Mouse (Mus musculus) liver, embryonic 12.5 days (tissue): Measurements from ENCODE around the gene Krt13. TPM values are rescaled to one million over a fixed set of nuclear protein-coding genes. Genes with fewer than 3 reads are reported as not detected.

ENCODE experiments used
- ATAC-seq: fragments of 200-750 bp; cut with Nextera tagmentation; 2 replicates; pipeline ENCODE4 v1.8.0; 2017; ENCODE audit warnings: moderate number of reproducible peaks, mild to moderate bottlenecking, moderate library complexity
- H3K27ac ChIP-seq: fragments of 300-500 bp; sonication (generic); 2 replicates; pipeline ENCODE4 v1.5.1; 2016; ENCODE audit warnings: mild to moderate bottlenecking
- H3K27me3 ChIP-seq: fragments of 300-500 bp; sonication (generic); replicated peaks from 2 replicates; pipeline ENCODE4 v1.6.1; 2016; ENCODE audit warnings: mild to moderate bottlenecking, moderate library complexity
- H3K36me3 ChIP-seq: fragments of 300-500 bp; sonication (generic); 2 replicates; pipeline ENCODE4 v1.6.1; 2016; ENCODE audit warnings: mild to moderate bottlenecking, moderate library complexity
- H3K4me1 ChIP-seq: fragments of 300-500 bp; sonication (generic); 2 replicates; pipeline ENCODE4 v1.6.1; 2016
- H3K4me2 ChIP-seq: fragments of 300-500 bp; sonication (generic); 2 replicates; pipeline ENCODE4 v1.6.1; 2016; ENCODE audit warnings: mild to moderate bottlenecking, moderate library complexity
- H3K4me3 ChIP-seq: fragments of 300-500 bp; sonication (generic); 2 replicates; pipeline ENCODE4 v1.5.1; 2016; ENCODE audit warnings: mild to moderate bottlenecking, moderate library complexity
- H3K9ac ChIP-seq: fragments of 300-500 bp; sonication (generic); 2 replicates; pipeline ENCODE4 v1.6.1; 2016; ENCODE audit warnings: mild to moderate bottlenecking, moderate library complexity
- H3K9me3 ChIP-seq: fragments of 300-500 bp; sonication (generic); replicated peaks from 2 replicates; pipeline ENCODE4 v1.6.1; 2016; ENCODE audit warnings: mild to moderate bottlenecking, moderate library complexity
- WGBS: fragments of 180-500 bp; shearing (Covaris S2); methylation state at CpG from one replicate; pipeline ENCODE4 v1.1.7; 2016; ENCODE audit not compliant: insufficient replicate concordance; 5-methylcytosine and 5-hydroxymethylcytosine counted together
- polyA plus RNA-seq: library from polyadenylated mRNA; unstranded; fragments of >200 nt; fragmentation: Nextera tagmentation; extraction: Ambion mirVana; gene quantifications from 2 replicates; pipeline ENCODE4 v1.2.1, GENCODE M21; 2016

Gene Krt13
- polyA plus RNA-seq, 1 experiment from 2014 or later: not detected

DNA sequence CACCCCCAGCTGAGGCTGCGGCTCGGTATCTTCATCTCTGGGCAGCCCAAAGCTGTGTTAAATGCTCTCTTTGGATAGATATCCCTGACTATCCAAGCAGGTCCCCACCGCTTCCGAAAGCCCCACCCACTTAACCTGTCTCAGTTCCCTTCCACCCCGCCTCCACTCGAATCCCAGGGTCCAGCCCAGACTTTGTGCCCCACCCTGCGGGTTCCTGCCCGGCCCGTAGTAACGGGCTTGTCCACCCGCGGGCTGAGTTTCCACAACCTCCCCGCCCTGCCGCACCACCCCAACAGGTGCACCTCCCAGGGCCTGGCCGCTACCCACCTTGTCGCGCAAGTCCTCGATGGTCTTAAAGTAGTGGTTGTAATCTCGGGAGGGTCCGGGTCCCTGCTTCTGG lies 23.7 kb upstream of the Krt13 start:
- Histone ChIP-seq H3K4me3 (peak overlapping the region; percentile 17), H3K9ac (no peak overlapping the region), H3K27me3 (peaks cover 41% of the 10 kb centered on the region), H3K36me3 (no peaks in the 10 kb centered on the region), H3K4me2 (peak overlapping the region; percentile 47), H3K9me3 (no peaks in the 10 kb centered on the region), H3K4me1 (no peaks in the 10 kb centered on the region; the same call in 1 of the 2 replicates), H3K27ac (no peak overlapping the region)
- WGBS: 3% methylated on average over 20 of the region's 20 CpGs
- ATAC-seq: no peak

DNA sequence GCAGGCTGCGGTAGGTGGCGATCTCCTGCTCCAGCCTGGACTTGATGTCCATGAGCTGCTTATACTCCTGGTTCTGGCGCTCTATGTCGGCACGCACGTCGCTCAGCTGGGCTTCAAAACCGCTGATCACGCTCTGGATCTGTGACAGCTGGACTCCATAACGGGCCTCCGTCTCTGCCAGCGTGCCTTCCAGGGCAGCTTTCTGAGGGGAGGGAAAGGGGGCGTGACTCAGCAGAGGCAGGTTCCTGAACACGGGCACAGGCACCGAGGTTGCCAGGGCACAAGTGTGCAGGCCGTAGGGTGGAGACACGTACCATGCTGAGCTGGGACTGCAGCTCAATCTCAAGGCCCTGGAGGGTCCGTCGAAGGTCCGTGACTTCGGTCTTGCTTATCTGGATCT lies 19.6 kb upstream of the Krt13 start:
- no peak overlapping the region for H3K4me3 ChIP-seq
- no peaks in the 10 kb centered on the region for H3K36me3 ChIP-seq
- H3K4me2 ChIP-seq: no peak overlapping the region
- no peaks in the 10 kb centered on the region; the same call in 1 of the 2 replicates for H3K4me1 ChIP-seq
- H3K9ac ChIP-seq: no peak overlapping the region
- H3K27me3 ChIP-seq: peaks cover 23% of the 10 kb centered on the region
- no peaks in the 10 kb centered on the region for H3K9me3 ChIP-seq
- ATAC-seq: no peak
- H3K27ac ChIP-seq: no peak overlapping the region
- 82% methylated on average over 21 of the region's 21 CpGs for WGBS

GRCm38 (mm10) chr11:100139391-100139790 lies 18.0 kb upstream of the Krt13 start:
- no peak for ATAC-seq
- Histone ChIP-seq H3K9ac (no peak overlapping the region), H3K27ac (no peak overlapping the region), H3K4me3 (no peak overlapping the region), H3K36me3 (no peaks in the 10 kb centered on the region), H3K9me3 (no peaks in the 10 kb centered on the region), H3K4me1 (no peaks in the 10 kb centered on the region), H3K27me3 (peaks cover 8% of the 10 kb centered on the region), H3K4me2 (no peak overlapping the region)
- 57% methylated on average over 2 of the region's 2 CpGs for WGBS

DNA sequence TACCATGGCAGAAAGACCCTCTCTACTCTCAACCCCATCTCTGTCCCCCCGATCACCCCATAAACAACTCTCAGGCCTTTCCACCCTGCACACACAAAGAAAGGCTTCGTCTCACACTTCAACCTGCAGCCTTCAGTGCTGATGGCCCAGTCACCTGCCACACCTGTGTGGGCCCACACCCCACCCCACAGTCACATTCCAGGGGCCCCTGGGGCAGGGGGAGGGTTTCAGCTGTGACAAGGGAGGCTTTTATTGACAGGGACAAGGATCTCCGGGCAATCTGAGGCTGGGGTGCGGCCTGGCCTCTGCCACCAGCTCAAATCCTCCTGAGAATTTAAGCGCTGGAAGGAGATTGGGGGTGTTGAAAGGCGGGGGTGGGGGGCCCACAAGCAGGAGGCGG lies 17.4 kb upstream of the Krt13 start:
- peaks cover 2% of the 10 kb centered on the region for H3K27me3 ChIP-seq
- no peak for ATAC-seq
- H3K36me3 ChIP-seq: no peaks in the 10 kb centered on the region
- no peaks in the 10 kb centered on the region for H3K9me3 ChIP-seq
- H3K4me2 ChIP-seq: no peak overlapping the region
- WGBS: 53% methylated on average over 7 of the region's 7 CpGs
- no peaks in the 10 kb centered on the region for H3K4me1 ChIP-seq
- no peak overlapping the region for H3K27ac ChIP-seq
- H3K9ac ChIP-seq: no peak overlapping the region
- H3K4me3 ChIP-seq: no peak overlapping the region

- ATAC-seq: no peak
- no peaks in the 10 kb centered on the region for H3K4me1 ChIP-seq
- no peak overlapping the region for H3K9ac ChIP-seq
- no peak overlapping the region for H3K27ac ChIP-seq
- H3K36me3 ChIP-seq: no peaks in the 10 kb centered on the region
- H3K4me3 ChIP-seq: no peak overlapping the region
- no peaks in the 10 kb centered on the region for H3K9me3 ChIP-seq
- WGBS: 63% methylated on average over 5 of the region's 5 CpGs
- H3K4me2 ChIP-seq: no peak overlapping the region
- no peaks in the 10 kb centered on the region; the same call in 1 of the 2 replicates for H3K27me3 ChIP-seq
Measured at GRCm38 (mm10) chr11:100137693-100138092, 16.3 kb upstream of the Krt13 start.

DNA sequence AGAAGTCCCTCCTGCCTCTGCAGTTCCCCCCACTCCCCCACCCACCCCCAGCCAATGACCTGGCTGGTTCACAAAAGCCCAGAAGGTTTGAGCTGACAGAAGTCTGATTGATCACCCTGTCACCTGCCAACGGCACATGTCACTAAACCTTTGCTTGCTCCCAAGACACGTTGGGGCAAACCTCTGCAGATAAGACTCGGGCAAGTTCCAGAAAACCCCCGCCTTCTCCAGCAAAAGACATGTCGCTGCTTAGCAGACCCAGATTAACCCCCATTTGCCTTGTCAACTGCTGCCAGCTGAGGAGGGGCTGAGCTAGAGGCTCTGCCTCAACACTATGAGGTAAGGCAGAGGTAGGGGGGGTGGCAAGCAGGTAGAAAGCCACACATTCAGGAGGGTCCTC lies 15.2 kb upstream of the Krt13 start:
- Histone ChIP-seq H3K4me1 (no peaks in the 10 kb centered on the region), H3K27me3 (no peaks in the 10 kb centered on the region; the same call in 1 of the 2 replicates), H3K4me2 (no peak overlapping the region), H3K9ac (no peak overlapping the region), H3K36me3 (no peaks in the 10 kb centered on the region), H3K4me3 (no peak overlapping the region), H3K9me3 (no peaks in the 10 kb centered on the region), H3K27ac (no peak overlapping the region)
- 22% methylated on average over 5 of the region's 5 CpGs for WGBS
- no peak for ATAC-seq

DNA sequence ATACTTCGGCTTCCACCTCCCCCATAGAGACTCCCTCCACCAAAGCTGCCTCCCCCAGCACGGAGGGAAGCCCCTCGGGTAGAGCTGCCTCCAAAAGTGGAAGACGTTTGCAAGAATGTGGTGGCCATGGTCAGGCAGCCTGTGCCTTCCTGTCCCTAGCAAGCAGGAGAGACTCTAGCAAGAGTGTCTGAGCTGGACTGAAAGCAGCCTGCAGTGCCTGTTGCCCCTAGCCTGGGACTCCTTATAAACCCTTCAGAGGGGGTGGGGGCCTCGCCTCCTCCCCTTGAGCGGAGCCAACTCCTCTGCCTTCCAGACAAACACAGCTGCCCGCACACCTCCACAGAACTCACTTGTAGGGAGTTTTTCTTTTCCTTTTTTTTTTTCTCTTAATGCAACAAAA lies 14.4 kb upstream of the Krt13 start, which contains the start of gene Krt15:
Gene Krt15 (minus strand): TSS at position 198 of the 400 bp plus-strand sequence.
- 51% methylated on average over 7 of the region's 7 CpGs for WGBS
- Histone ChIP-seq H3K4me3 (no peak within 1 kb of the TSS), H3K27me3 (no peaks in the 10 kb centered on the region; the same call in 1 of the 2 replicates), H3K27ac (no peak within 1 kb of the TSS), H3K9me3 (no peaks in the 10 kb centered on the region), H3K9ac (no peak within 1 kb of the TSS), H3K4me1 (no peaks in the 10 kb centered on the region), H3K4me2 (no peak within 1 kb of the TSS), H3K36me3 (no peaks in the 10 kb centered on the region)
- ATAC-seq: no peak

- no peak overlapping the region for H3K4me2 ChIP-seq
- WGBS: 67% methylated on average over 7 of the region's 7 CpGs
- H3K27ac ChIP-seq: no peak overlapping the region
- no peaks in the 10 kb centered on the region for H3K9me3 ChIP-seq
- no peaks in the 10 kb centered on the region for H3K27me3 ChIP-seq
- H3K4me1 ChIP-seq: no peaks in the 10 kb centered on the region
- no peak for ATAC-seq
- no peak overlapping the region for H3K4me3 ChIP-seq
- H3K9ac ChIP-seq: no peak overlapping the region
- H3K36me3 ChIP-seq: no peaks in the 10 kb centered on the region
Measured at GRCm38 (mm10) chr11:100124901-100125300, 3.5 kb upstream of the Krt13 start.

DNA sequence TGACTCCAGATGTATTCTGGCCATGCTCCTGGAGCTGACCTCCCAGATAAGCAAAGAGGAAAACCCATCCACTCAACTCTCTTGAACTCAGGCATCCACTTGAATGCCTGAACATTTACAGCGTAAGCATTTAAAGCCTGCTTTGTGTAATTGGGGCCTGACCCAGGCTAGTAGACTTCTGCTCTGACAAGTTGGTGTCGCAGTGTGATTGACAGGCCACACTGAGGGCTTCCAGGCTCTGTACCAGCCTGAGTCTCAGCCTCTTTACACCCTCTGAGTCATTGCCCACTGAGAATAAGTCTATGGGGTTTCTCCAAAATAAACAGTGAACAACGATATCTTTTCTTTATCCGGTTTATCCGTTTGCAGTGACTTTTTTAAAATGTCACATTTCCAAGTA lies 1.0 kb downstream of the Krt13 start:
- Histone ChIP-seq H3K4me2 (no peak overlapping the region), H3K36me3 (no peaks in the 10 kb centered on the region), H3K4me1 (no peaks in the 10 kb centered on the region), H3K9ac (no peak overlapping the region), H3K27me3 (no peaks in the 10 kb centered on the region), H3K9me3 (no peaks in the 10 kb centered on the region), H3K27ac (no peak overlapping the region), H3K4me3 (no peak overlapping the region)
- 74% methylated on average over 5 of the region's 5 CpGs for WGBS
- ATAC-seq: no peak

GRCm38 (mm10) chr11:100113742-100114029 lies 7.7 kb downstream of the Krt13 start:
- 45% methylated on average over 2 of the region's 2 CpGs for WGBS
- no peak for ATAC-seq
- H3K9me3 ChIP-seq: no peaks in the 10 kb centered on the region
- no peak overlapping the region for H3K9ac ChIP-seq
- H3K36me3 ChIP-seq: no peaks in the 10 kb centered on the region
- H3K27ac ChIP-seq: no peak overlapping the region
- H3K4me3 ChIP-seq: no peak overlapping the region
- H3K4me1 ChIP-seq: no peaks in the 10 kb centered on the region
- no peak overlapping the region for H3K4me2 ChIP-seq
- H3K27me3 ChIP-seq: no peaks in the 10 kb centered on the region

- Histone ChIP-seq H3K4me1 (no peaks in the 10 kb centered on the region), H3K9me3 (no peaks in the 10 kb centered on the region), H3K27me3 (no peaks in the 10 kb centered on the region), H3K4me3 (no peak overlapping the region), H3K27ac (no peak overlapping the region), H3K4me2 (no peak overlapping the region), H3K36me3 (no peaks in the 10 kb centered on the region), H3K9ac (no peak overlapping the region)
- ATAC-seq: no peak
- WGBS: 65% methylated on average over 11 of the region's 11 CpGs
Measured at GRCm38 (mm10) chr11:100112935-100113741, 8.2 kb downstream of the Krt13 start.

- WGBS: 64% methylated on average over 6 of the region's 6 CpGs
- Histone ChIP-seq H3K4me3 (no peak within 1 kb of the TSS), H3K9ac (no peak within 1 kb of the TSS), H3K4me2 (no peak within 1 kb of the TSS), H3K27ac (no peak within 1 kb of the TSS), H3K27me3 (no peaks in the 10 kb centered on the region), H3K36me3 (no peaks in the 10 kb centered on the region), H3K4me1 (no peaks in the 10 kb centered on the region), H3K9me3 (no peaks in the 10 kb centered on the region)
- no peak for ATAC-seq
Measured at GRCm38 (mm10) chr11:100105576-100106122, 15.7 kb downstream of the Krt13 start, which contains the start of gene Krt36. TSS of gene Krt36 (minus strand) at chr11:100105626.
